Mouse (Mus musculus) heart, embryonic 12.5 days (tissue): ENCODE results near the gene Slc13a3. TPM values are rescaled to one million over a fixed set of nuclear protein-coding genes. Genes with fewer than 3 reads are reported as not detected.

Experiments
- ATAC-seq: fragments of 200-750 bp; cut with Nextera tagmentation; 2 replicates; pipeline ENCODE4 v1.8.0; 2017; ENCODE audit warnings: moderate TSS enrichment, moderate library complexity; ENCODE audit not compliant: insufficient number of reproducible peaks, low FRiP score
- H3K27ac ChIP-seq: fragments of 300-500 bp; sonication (generic); 2 replicates; pipeline ENCODE4 v1.5.1; 2016; ENCODE audit warnings: mild to moderate bottlenecking, moderate library complexity; ENCODE audit not compliant: poor library complexity, severe bottlenecking
- H3K27me3 ChIP-seq: fragments of 300-500 bp; sonication (generic); replicated peaks from 2 replicates; pipeline ENCODE4 v1.6.1; 2016; ENCODE audit warnings: mild to moderate bottlenecking, moderate library complexity
- H3K36me3 ChIP-seq: fragments of 300-500 bp; sonication (generic); 2 replicates; pipeline ENCODE4 v1.6.1; 2016; ENCODE audit warnings: mild to moderate bottlenecking, moderate library complexity
- H3K4me1 ChIP-seq: fragments of 300-500 bp; sonication (generic); replicated peaks from 2 replicates; pipeline ENCODE4 v1.6.1; 2016; ENCODE audit warnings: mild to moderate bottlenecking
- H3K4me2 ChIP-seq: fragments of 300-500 bp; sonication (generic); 2 replicates; pipeline ENCODE4 v1.6.1; 2016; ENCODE audit warnings: mild to moderate bottlenecking, moderate library complexity
- H3K4me3 ChIP-seq: fragments of 300-500 bp; sonication (generic); 2 replicates; pipeline ENCODE4 v1.5.1; 2016; ENCODE audit warnings: mild to moderate bottlenecking
- H3K9ac ChIP-seq: fragments of 300-500 bp; sonication (generic); 2 replicates; pipeline ENCODE4 v1.6.1; 2016; ENCODE audit warnings: mild to moderate bottlenecking, moderate library complexity
- H3K9me3 ChIP-seq: fragments of 300-500 bp; sonication (generic); replicated peaks from 2 replicates; pipeline ENCODE4 v1.6.1; 2016; ENCODE audit warnings: mild to moderate bottlenecking, moderate library complexity
- WGBS: fragments of 180-500 bp; shearing (Covaris S2); methylation state at CpG from one replicate; pipeline ENCODE4 v1.1.7; 2016; 5-methylcytosine and 5-hydroxymethylcytosine counted together
- polyA plus RNA-seq: library from polyadenylated mRNA; unstranded; fragments of >200 nt; fragmentation: Nextera tagmentation; extraction: Ambion mirVana; gene quantifications from 2 replicates; pipeline ENCODE4 v1.2.1, GENCODE M21; 2016

Slc13a3 gene
- polyA plus RNA-seq, 1 experiment from 2014 or later: 0.19 TPM

DNA sequence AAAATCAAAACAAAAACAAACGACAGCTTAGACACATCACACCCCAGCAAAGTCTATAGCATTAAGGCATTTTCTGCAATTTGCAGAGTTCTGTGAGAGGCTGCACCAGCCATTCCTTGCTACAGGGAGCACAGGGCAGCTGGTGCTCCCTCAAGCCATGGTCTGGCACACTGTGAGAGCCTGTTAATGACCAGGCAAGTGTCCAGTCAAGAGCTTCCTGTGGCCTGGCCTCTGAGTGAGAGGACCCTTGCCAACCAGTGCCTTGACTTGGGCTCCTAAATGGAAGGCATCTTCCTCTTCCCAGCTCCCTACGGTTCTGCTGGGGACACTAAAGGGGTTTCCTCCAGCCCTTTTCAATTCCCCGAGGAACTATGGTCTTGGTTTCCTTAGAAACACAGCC is 59.1 kb downstream of the Slc13a3 start:
- Histone ChIP-seq H3K27me3 (no peaks in the 10 kb centered on the region), H3K27ac (no peak overlapping the region), H3K9me3 (no peaks in the 10 kb centered on the region), H3K4me2 (no peak overlapping the region), H3K36me3 (no peaks in the 10 kb centered on the region), H3K4me1 (peaks cover 38% of the 10 kb centered on the region), H3K9ac (no peak overlapping the region), H3K4me3 (no peak overlapping the region)
- ATAC-seq: no peak
- 56% methylated on average over 3 of the region's 3 CpGs for WGBS

DNA sequence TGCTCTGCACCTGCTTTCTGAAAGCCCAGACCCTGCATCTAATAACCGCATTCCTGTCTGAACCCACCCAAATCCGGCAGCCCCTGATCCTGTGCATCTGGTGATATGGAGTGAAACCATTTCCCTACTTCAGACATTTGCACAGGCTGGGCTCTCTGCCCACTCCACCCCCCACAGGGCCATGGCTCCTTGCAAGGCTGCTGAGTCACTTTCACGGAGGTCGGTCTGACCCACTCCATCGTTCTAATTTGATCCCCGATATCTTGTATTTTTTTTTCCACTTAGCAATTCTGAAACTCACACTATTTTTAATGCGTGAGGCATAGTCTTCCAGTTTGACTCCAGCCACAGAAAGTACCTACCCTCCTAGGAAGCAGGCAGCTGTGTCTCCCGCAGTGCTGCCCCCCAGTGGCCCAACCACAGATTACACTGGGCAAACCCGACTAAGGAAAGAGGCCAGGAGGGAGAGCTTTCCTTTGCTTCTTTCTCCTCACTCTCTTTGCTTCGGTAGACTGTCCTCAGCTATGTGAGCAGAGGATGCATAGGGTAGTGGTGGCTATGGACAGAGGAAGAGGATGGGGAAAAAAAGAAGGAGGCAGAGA is 65.2 kb downstream of the Slc13a3 start:
- Histone ChIP-seq H3K4me1 (peaks cover 12% of the 10 kb centered on the region; the same call in 1 of the 2 replicates), H3K9me3 (no peaks in the 10 kb centered on the region), H3K36me3 (no peaks in the 10 kb centered on the region), H3K4me3 (no peak overlapping the region), H3K27ac (no peak overlapping the region), H3K27me3 (no peaks in the 10 kb centered on the region), H3K4me2 (no peak overlapping the region), H3K9ac (no peak overlapping the region)
- 40% methylated on average over 10 of the region's 10 CpGs for WGBS
- no peak for ATAC-seq

DNA sequence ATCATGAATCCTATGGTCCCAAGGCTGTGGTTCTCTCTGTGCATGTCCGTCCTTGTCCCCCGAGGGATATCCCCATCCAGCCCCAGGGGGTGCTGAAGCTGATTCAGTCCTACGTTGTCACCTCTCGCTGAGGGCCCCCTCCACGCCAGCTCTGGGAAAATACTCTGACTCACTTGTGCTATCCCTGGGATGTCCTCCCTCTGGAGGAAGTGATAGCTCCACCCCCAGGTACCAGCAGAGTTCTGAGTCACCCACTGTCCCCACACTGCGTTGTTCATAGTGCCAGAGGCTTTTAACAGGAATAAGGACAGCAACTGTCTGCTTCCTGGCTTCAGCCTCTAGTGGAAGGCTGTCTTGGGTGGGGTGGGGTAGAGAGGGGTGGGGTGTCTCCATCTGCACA is 67.7 kb downstream of the Slc13a3 start:
- H3K27ac ChIP-seq: 0 out of 2 replicates have a peak overlapping the region, but pooled peaks have one; percentile 2
- no peaks in the 10 kb centered on the region for H3K36me3 ChIP-seq
- no peak overlapping the region for H3K4me3 ChIP-seq
- ATAC-seq: peak; percentile 76
- no peak overlapping the region for H3K9ac ChIP-seq
- H3K4me2 ChIP-seq: no peak overlapping the region
- peaks cover 22% of the 10 kb centered on the region; the same call in 1 of the 2 replicates for H3K4me1 ChIP-seq
- H3K9me3 ChIP-seq: no peaks in the 10 kb centered on the region
- WGBS: 24% methylated on average over 6 of the region's 6 CpGs
- no peaks in the 10 kb centered on the region for H3K27me3 ChIP-seq

DNA sequence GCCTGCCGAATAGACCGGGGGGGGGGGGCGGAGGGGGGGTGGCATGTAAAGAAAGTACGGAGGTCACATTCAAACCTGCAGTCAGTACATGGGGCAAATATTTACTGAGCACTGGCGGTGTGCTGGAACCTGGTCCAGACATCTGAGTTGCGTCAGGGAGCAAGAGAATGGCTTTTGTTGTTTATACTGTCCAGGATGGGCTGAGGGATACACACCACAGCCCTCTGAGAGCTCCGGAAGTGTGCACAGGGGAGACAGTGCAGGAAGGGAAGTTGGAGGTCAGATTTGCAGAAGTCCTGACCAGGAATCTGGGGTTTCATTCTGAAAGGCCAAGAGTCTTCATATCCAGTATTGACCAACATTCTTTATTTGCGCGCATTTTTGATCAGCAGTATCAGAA is 68.1 kb downstream of the Slc13a3 start:
- no peak for ATAC-seq
- H3K9ac ChIP-seq: no peak overlapping the region
- 60% methylated on average over 9 of the region's 9 CpGs for WGBS

DNA sequence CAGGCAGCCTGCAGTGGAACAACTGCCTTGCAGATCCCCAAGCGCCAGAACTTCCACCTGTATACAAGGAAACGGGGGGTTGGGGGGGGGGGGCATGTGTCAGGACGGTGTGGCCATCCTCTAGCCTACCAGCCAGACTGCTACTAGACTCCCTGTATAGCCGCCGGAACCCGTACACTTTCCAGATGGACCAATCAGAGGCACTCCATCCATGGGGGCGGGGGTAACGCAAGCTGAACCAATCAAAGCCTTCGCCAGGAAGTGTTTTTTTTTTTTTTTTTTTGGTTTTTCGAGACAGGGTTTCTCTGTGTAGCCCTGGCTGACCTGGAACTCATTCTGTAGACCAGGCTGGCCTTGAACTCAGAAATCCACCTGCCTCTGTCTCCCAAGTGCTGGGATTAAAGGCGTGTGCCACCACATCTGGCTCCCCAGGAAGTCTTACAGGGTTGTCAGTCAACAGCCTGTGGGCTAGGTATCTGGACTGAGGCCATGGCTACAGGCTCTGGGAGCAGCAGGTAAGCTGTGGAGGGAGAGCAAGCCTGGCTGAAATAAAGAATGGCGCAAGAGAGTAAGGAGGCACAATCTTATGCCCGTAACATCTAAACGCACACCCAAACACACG is 74.8 kb downstream of the Slc13a3 start:
- Histone ChIP-seq H3K4me3 (no peak overlapping the region), H3K4me1 (peaks cover 18% of the 10 kb centered on the region), H3K27ac (no peak overlapping the region), H3K36me3 (no peaks in the 10 kb centered on the region), H3K4me2 (no peak overlapping the region), H3K9ac (no peak overlapping the region), H3K9me3 (no peaks in the 10 kb centered on the region), H3K27me3 (no peaks in the 10 kb centered on the region)
- ATAC-seq: no peak
- WGBS: 62% methylated on average over 15 of the region's 15 CpGs

More for the DNA sequence above, 68.1 kb downstream of the Slc13a3 start:
- Histone ChIP-seq H3K27me3 (no peaks in the 10 kb centered on the region), H3K4me3 (no peak overlapping the region), H3K4me1 (peaks cover 22% of the 10 kb centered on the region; the same call in 1 of the 2 replicates), H3K27ac (0 out of 2 replicates have a peak overlapping the region, but pooled peaks have one; percentile 2), H3K4me2 (no peak overlapping the region), H3K36me3 (no peaks in the 10 kb centered on the region), H3K9me3 (no peaks in the 10 kb centered on the region)

DNA sequence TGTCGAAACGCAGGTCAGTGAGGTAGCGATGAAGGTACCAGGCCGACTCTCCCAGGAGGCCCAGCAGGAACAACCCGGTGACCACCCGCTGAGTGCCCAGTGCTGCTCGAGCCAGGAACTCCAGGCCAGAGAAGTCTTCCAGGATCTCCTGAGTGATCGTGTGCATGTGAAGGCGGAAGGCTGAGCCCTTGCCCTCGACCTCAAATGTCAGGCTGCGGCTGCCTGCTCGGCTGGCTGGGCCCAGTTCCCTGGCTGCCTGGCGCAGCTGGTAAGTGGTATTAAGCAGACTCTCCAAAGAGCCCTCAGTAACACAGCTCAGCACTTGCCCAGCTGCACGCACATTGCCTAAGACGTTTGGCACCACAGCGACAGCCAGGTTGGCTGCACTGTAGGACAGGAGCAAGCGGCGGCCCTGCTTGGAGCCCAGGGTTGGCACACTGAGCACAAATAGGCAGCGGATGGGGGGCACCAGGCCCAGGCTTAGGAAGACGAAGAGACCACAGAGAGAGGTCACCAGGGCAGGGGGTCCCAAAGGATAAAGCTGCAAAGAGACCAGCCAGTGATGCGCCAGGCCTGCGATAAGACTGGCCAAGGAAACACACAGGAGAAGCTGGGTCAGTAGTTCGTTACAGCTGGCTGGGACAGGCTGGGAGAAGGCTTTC is 75.4 kb downstream of the Slc13a3 start:
- Histone ChIP-seq H3K9ac (0 out of 2 replicates have a peak overlapping the region, but pooled peaks have one; percentile 23), H3K4me3 (no peak overlapping the region), H3K4me1 (peaks cover 18% of the 10 kb centered on the region), H3K27ac (no peak overlapping the region), H3K27me3 (no peaks in the 10 kb centered on the region), H3K9me3 (no peaks in the 10 kb centered on the region), H3K4me2 (no peak overlapping the region), H3K36me3 (no peaks in the 10 kb centered on the region)
- ATAC-seq: peak; percentile 16; the same call in 1 of the 2 replicates
- 74% methylated on average over 23 of the region's 23 CpGs for WGBS

DNA sequence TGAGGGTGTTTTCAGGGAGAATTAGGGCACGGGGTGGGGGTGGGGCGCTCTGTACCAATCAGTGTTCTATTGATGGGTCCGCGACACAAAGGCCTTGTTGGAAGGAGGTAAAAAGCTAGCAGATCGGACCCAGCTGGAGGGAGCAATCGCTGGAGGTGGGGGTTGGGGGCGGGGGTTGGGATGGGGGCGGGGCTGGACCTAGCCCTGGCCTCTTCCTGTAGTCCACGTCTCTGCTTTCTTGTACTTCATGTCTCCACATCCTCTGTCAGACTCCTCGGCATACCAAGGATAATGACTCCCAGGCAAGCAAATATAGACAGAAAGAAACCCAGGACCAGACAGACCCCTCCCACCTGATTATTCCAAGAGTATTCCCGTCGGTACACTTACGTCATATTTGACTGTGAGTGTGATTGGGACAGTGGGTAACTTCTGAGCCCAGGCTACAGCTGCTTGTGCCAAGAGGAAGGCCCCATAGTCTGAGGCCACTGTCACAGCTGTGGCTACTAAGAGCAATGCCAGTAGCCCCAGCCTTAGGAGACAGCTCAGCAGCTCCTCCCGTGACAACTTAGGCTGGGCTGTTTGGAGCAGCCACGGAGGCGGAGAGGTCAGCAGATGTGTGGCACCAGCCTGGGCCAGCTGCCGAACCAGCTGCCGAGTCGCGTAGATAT is 76.1 kb downstream of the Slc13a3 start:
- Histone ChIP-seq H3K4me2 (no peak overlapping the region), H3K9ac (0 out of 2 replicates have a peak overlapping the region, but pooled peaks have one; percentile 23), H3K36me3 (no peaks in the 10 kb centered on the region), H3K9me3 (no peaks in the 10 kb centered on the region), H3K4me3 (no peak overlapping the region), H3K27me3 (0 out of 2 replicates have a peak, but pooled peaks cover 2% of the 10 kb centered on the region), H3K27ac (no peak overlapping the region), H3K4me1 (peaks cover 18% of the 10 kb centered on the region)
- WGBS: 50% methylated on average over 20 of the region's 20 CpGs
- 0 out of 2 replicates have a peak, but pooled peaks have one; percentile 20 for ATAC-seq

DNA sequence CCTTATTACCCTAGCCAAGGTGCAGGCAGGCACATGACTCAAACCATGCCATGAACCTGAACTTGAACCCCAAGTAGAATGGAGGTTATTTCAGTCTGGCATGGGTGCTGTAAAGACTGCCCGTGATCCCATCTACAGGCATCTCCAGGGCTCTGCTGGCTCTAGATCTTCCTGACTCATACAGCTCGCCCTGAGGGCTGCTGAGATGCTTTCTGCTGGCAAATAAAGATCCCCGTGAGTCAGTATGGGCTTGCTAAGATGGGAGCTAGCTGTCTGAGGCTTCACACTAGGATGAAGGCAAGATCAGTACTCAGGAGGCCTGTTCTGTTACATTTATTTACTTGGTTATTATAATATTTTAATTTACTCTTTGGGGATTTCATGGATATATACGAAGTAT is 80.9 kb downstream of the Slc13a3 start:
- no peaks in the 10 kb centered on the region for H3K36me3 ChIP-seq
- 0 out of 2 replicates have a peak, but pooled peaks cover 2% of the 10 kb centered on the region for H3K27me3 ChIP-seq
- H3K4me2 ChIP-seq: no peak overlapping the region
- 78% methylated on average over 4 of the region's 4 CpGs for WGBS
- no peak overlapping the region for H3K27ac ChIP-seq
- no peaks in the 10 kb centered on the region for H3K9me3 ChIP-seq
- H3K4me1 ChIP-seq: peaks cover 6% of the 10 kb centered on the region
- H3K9ac ChIP-seq: no peak overlapping the region
- no peak overlapping the region for H3K4me3 ChIP-seq
- no peak for ATAC-seq

DNA sequence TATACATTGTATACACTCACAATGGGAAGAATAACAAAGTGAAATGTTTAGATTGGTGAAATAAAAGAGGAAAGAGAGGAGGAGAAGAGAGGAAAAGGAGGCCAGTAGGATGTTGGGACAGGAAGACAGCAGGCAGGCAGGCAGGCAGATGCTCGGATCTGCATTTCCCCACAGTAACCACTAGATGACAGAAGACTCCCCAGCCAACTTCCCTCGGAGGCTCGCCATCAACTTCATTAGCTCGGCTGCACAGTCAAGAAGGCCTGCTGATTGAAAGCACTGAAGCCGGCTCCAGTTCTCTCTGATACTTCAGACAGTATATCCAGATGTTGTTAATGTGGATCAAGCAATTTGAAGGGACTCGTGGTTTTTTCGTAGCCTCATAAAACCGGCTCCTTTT is 81.5 kb downstream of the Slc13a3 start:
- no peak overlapping the region for H3K4me2 ChIP-seq
- peaks cover 7% of the 10 kb centered on the region for H3K4me1 ChIP-seq
- 13% methylated on average over 8 of the region's 8 CpGs for WGBS
- no peaks in the 10 kb centered on the region for H3K9me3 ChIP-seq
- no peak for ATAC-seq
- H3K36me3 ChIP-seq: peaks cover 3% of the 10 kb centered on the region
- H3K9ac ChIP-seq: no peak overlapping the region
- H3K4me3 ChIP-seq: no peak overlapping the region
- no peak overlapping the region for H3K27ac ChIP-seq
- 0 out of 2 replicates have a peak, but pooled peaks cover 2% of the 10 kb centered on the region for H3K27me3 ChIP-seq

DNA sequence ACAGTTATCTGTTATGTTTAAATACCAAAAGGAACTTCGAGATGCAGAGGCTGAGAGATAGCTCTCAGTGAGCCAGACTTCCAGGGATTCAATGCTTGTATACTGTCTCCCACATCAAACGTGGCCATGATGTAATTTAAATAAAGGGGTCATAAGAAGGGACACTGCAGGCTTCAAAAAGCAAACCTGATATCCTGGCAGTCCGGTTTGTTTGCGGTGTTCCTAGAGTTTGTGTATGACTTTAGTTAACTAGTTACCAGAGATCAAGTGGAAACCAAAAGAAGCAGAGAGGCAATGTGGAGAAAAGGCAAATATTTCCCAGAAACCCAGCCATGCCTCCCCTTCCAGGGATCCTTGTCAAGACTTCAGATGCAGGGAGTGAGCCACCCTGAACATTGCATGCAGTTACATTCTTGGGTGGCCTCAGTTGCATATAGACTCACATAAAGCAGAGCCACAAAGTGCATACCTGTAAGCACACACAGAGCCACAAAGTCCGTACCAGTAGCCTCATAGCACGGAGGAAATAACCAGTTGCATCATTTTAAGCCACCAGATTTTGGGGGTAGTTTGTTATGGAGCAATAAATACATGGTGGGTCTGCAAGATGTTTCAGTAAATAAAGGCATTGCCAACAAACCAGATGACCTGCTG is 83.6 kb downstream of the Slc13a3 start:
- 0 out of 2 replicates have a peak, but pooled peaks cover 2% of the 10 kb centered on the region for H3K27me3 ChIP-seq
- no peak overlapping the region for H3K9ac ChIP-seq
- H3K4me1 ChIP-seq: peaks cover 25% of the 10 kb centered on the region
- ATAC-seq: no peak
- no peak overlapping the region for H3K27ac ChIP-seq
- H3K9me3 ChIP-seq: no peaks in the 10 kb centered on the region
- 78% methylated on average over 6 of the region's 6 CpGs for WGBS
- H3K4me3 ChIP-seq: no peak overlapping the region
- H3K36me3 ChIP-seq: peaks cover 25% of the 10 kb centered on the region
- no peak overlapping the region for H3K4me2 ChIP-seq
